Mouse (Mus musculus): ENCODE data around the gene Xpot.

DNA sequence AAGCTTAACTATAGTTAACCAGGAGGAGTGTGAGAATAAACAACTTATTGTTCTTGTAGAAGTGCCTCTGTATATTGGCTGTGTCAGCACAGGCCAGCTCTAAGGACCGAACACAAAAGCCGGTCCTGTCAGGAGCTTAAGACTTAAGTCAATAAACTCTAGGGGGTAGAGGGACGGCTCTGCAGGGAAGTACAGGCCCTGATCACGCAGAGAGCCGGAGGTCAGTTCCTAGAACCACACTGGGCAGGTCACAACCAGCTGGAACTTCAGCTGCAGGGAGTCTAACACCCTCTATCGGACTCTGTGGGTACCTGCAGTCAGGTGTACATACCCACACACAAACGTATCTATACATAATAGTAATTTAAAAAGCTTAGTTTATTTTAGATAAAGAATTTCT is 10.2 kb downstream of the Xpot start:
- TF ChIP-seq CTCF (IDR thresholded peaks at IDR 0.05; ENCODE audit: extremely low read depth, insufficient read length, insufficient replicate concordance, low read depth, low read length) (no peak), POLR2A (IDR thresholded peaks at IDR 0.05; ENCODE audit: low read depth, low read length) (no peak)
